Mouse (Mus musculus) testis, adult 2 months (tissue): ENCODE results near the gene Ifnb1. TPM values are rescaled to one million over a fixed set of nuclear protein-coding genes. Genes with fewer than 3 reads are reported as not detected.

Experiments
- H3K27ac ChIP-seq: fragments of 200-500 bp; 2 replicates; pipeline ENCODE4 v1.5.1; 2012; ENCODE audit warnings: low read depth, low read length; ENCODE audit not compliant: control insufficient read depth, insufficient read depth
- H3K27me3 ChIP-seq: fragments of 200-500 bp; 2 replicates; pipeline ENCODE4 v1.6.1; 2012; ENCODE audit warnings: mild to moderate bottlenecking, low read length, moderate library complexity; ENCODE audit not compliant: control insufficient read depth, insufficient read depth
- H3K36me3 ChIP-seq: fragments of 200-500 bp; 2 replicates; pipeline ENCODE4 v1.6.1; 2012; ENCODE audit warnings: mild to moderate bottlenecking, low read length; ENCODE audit not compliant: control insufficient read depth, insufficient read depth
- H3K4me1 ChIP-seq: fragments of 200-500 bp; 2 replicates; pipeline ENCODE4 v1.6.1; 2012; ENCODE audit warnings: low read length; ENCODE audit not compliant: control insufficient read depth, insufficient read depth
- H3K4me3 ChIP-seq: fragments of 200-500 bp; 2 replicates; pipeline ENCODE4 v1.5.1; 2012; ENCODE audit warnings: low read depth, mild to moderate bottlenecking, low read length, moderate library complexity, mixed read lengths; ENCODE audit not compliant: control insufficient read depth
- CTCF ChIP-seq: fragments of 200-500 bp; IDR thresholded peaks from 2 replicates; pipeline ENCODE4 v1.5.1; 2012; ENCODE audit warnings: low read depth, mild to moderate bottlenecking, inconsistent platforms, low read length, moderate library complexity; ENCODE audit not compliant: control insufficient read depth, insufficient read depth, insufficient replicate concordance
- POLR2A ChIP-seq: fragments of 200-500 bp; IDR thresholded peaks from 2 replicates; pipeline ENCODE4 v1.6.1; 2012; ENCODE audit warnings: low read depth, mild to moderate bottlenecking, inconsistent platforms, low read length, moderate library complexity; ENCODE audit not compliant: control insufficient read depth
- polyA plus RNA-seq: library from polyadenylated mRNA; depleted of rRNA; stranded (reverse); fragments of >200 nt; gene quantifications from 2 replicates; pipeline ENCODE4 v1.2.3, GENCODE M21; 2012

The Ifnb1 gene
- polyA plus RNA-seq, 1 experiment, result not detected

GRCm38 (mm10) chr4:88503753-88504152, 18.8 kb downstream of the Ifnb1 start:
- H3K27me3 ChIP-seq, result no peaks in the 10 kb centered on the region
- H3K4me3 ChIP-seq, result no peak overlapping the region
- TF ChIP-seq POLR2A (no peak), CTCF (no peak)
- no peaks in the 10 kb centered on the region for H3K4me1 ChIP-seq
- H3K27ac ChIP-seq, result no peak overlapping the region
- no peaks in the 10 kb centered on the region for H3K36me3 ChIP-seq

GRCm38 (mm10) chr4:88501247-88501646, 21.3 kb downstream of the Ifnb1 start:
- TF ChIP-seq CTCF (no peak), POLR2A (no peak)
- no peaks in the 10 kb centered on the region for H3K4me1 ChIP-seq
- H3K27me3 ChIP-seq, result no peaks in the 10 kb centered on the region
- H3K27ac ChIP-seq, result no peak overlapping the region
- no peaks in the 10 kb centered on the region for H3K36me3 ChIP-seq
- H3K4me3 ChIP-seq, result no peak overlapping the region

- H3K27ac ChIP-seq, result no peak overlapping the region
- TF ChIP-seq POLR2A, result no peak
- TF ChIP-seq CTCF, result no peak
Observed at GRCm38 (mm10) chr4:88496321-88497018, 26.1 kb downstream of the Ifnb1 start.

GRCm38 (mm10) chr4:88489622-88490021, 33.0 kb downstream of the Ifnb1 start:
- Histone ChIP-seq H3K27me3 (no peaks in the 10 kb centered on the region), H3K4me3 (no peak overlapping the region), H3K4me1 (no peaks in the 10 kb centered on the region), H3K27ac (no peak overlapping the region), H3K36me3 (no peaks in the 10 kb centered on the region)
- TF ChIP-seq CTCF (no peak), POLR2A (no peak)

More at GRCm38 (mm10) chr4:88496321-88497018, 26.1 kb downstream of the Ifnb1 start:
- H3K27me3 ChIP-seq, result no peaks in the 10 kb centered on the region
- H3K4me3 ChIP-seq, result no peak overlapping the region
- no peaks in the 10 kb centered on the region for H3K4me1 ChIP-seq
- no peaks in the 10 kb centered on the region for H3K36me3 ChIP-seq

- no peaks in the 10 kb centered on the region for H3K27me3 ChIP-seq
- H3K27ac ChIP-seq, result no peak overlapping the region
- no peak for TF ChIP-seq CTCF
- TF ChIP-seq POLR2A, result no peak
- H3K4me3 ChIP-seq, result no peak overlapping the region
- H3K36me3 ChIP-seq, result no peaks in the 10 kb centered on the region
- H3K4me1 ChIP-seq, result no peaks in the 10 kb centered on the region
Observed at GRCm38 (mm10) chr4:88488107-88488506, 34.5 kb downstream of the Ifnb1 start.

GRCm38 (mm10) chr4:88480130-88480529, 42.4 kb downstream of the Ifnb1 start:
- no peak overlapping the region for H3K27ac ChIP-seq
- no peaks in the 10 kb centered on the region for H3K36me3 ChIP-seq
- H3K4me1 ChIP-seq, result no peaks in the 10 kb centered on the region
- TF ChIP-seq POLR2A (no peak), CTCF (no peak)
- H3K27me3 ChIP-seq, result no peaks in the 10 kb centered on the region
- no peak overlapping the region for H3K4me3 ChIP-seq

GRCm38 (mm10) chr4:88478809-88479186, 43.8 kb downstream of the Ifnb1 start:
- H3K27ac ChIP-seq, result no peak overlapping the region

More at GRCm38 (mm10) chr4:88478809-88479186, 43.8 kb downstream of the Ifnb1 start:
- no peak for TF ChIP-seq CTCF
- no peak for TF ChIP-seq POLR2A
- Histone ChIP-seq H3K4me1 (no peaks in the 10 kb centered on the region), H3K4me3 (no peak overlapping the region), H3K36me3 (no peaks in the 10 kb centered on the region), H3K27me3 (no peaks in the 10 kb centered on the region)
